Mouse (Mus musculus) E14TG2a.4 (cell line): ENCODE results near the gene Hoxd8.

Experiments
- CTCF ChIP-seq: conservative IDR thresholded peaks from 2 replicates; pipeline ENCODE4 v1.5.1; 2014; ENCODE audit warnings: low read length
- POU5F1 ChIP-seq: IDR thresholded peaks from 2 replicates; pipeline ENCODE4 v1.6.1; 2014; ENCODE audit warnings: low read length, borderline replicate concordance

DNA sequence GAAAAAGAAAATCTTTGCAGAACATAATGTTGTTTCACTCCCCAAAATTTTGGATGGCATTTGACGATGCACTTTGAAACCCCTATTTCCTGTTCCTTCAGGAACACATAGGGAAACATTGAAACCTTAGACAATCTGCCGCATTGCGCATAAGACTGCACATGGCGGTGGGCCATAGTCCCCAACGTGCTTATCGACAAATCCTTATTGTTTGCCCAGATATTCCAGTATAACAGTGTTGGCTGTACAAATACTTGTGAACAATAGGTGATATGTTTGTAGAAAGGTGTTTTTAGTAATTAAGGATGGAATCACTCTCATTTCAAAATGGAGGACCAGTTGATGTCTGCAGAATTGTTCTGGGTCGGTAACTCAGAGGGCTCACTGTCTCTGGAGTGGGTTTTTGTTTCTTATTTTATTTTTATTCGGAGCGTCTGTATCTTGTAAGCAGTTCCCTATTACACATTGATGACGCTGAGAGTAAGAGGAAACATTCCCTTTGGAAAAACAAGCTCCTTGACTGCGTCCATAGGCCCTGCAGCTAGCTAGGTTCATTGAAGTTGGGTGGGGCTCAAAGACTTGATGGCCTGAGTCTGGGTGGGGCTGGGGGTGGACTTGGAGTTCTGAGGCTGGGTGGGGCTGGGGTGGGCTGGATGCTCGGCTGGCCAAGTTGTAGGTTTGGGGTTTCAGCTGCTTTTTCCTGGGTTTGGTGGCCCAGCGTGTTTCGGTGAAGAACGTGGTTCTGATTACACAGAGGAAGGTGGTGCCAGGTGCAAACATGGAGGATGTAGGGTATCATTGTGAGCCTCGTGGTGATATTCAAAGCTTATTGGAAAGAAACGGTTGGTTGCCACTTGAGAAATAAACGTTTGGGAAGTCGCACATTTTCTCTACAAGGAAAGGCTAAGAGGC is 9.1 kb downstream of the Hoxd8 start:
- no peak for TF ChIP-seq POU5F1
- no peak for TF ChIP-seq CTCF
